Mouse (Mus musculus): ENCODE results near the gene Blm.

- TF ChIP-seq CTCF (IDR thresholded peaks at IDR 0.05; ENCODE audit: extremely low read depth, insufficient read depth, low read length) (no peak), POLR2A (IDR thresholded peaks at IDR 0.05; ENCODE audit: extremely low read depth, insufficient read depth, low read length) (no peak)
Observed at GRCm38 (mm10) chr7:80504920-80505319, 30.0 kb downstream of the Blm start.
